Mouse (Mus musculus): Measurements from ENCODE around the gene Ptprm.

DNA sequence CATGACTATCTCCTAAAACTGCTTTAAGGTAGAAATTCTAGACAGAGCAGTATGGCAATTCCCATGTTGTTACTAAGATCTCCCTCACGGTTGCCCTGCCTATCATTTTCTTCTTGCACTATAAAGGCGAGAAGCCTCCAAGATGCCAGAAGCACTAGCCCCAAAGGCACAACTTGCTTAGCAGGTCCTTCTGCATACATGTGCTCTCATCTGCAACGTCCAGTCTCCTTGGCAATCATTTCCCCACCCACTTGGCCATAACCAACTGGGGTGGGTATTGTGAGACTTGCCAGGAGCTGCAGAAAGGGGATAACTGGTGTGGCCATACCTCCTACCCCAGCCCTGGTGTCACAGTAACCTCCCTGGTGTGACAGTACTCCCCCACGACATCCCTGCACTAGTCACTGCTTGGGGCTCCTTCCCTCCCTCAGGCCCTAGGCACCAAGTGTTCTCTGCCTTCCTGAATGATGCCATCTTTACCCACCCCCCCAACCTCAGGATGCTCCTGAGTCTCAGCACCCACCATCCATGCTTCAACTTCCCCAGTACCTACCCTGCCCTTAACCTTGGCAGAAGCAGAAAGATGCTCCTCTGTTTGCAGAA is 108.9 kb downstream of the Ptprm start:
- TF ChIP-seq CTCF (IDR thresholded peaks at IDR 0.05; ENCODE audit: borderline replicate concordance, insufficient read depth, low read depth, low read length) (no peak), POLR2A (IDR thresholded peaks at IDR 0.05; ENCODE audit: borderline replicate concordance, insufficient read depth, low read length) (no peak)

Data from cerebellum, adult 2 months (tissue).